Mouse (Mus musculus): ENCODE measurements at regions not wholly inside any gene's neighbourhood (a gene's known extent, or its start where the extent isn't known, plus 50 kb on each side); places are given as distances from the start of the nearest gene placed in this dataset.

GRCm38 (mm10) chr17:70915445-70915844 is 62.1 kb upstream of the Tgif1 start:
- TF ChIP-seq POLR2A (IDR thresholded peaks at IDR 0.05; ENCODE audit: low read depth, low read length) (no peak), CTCF (conservative IDR thresholded peaks at IDR 0.05; ENCODE audit: insufficient read depth, insufficient read length, low read depth, low read length) (no peak)
